Mouse (Mus musculus) heart, postnatal 0 days (tissue): ENCODE data around the gene Olfr221.

ENCODE experiments used
- CTCF ChIP-seq: IDR thresholded peaks from 2 replicates; pipeline ENCODE4 v1.5.1; 2016; ENCODE audit warnings: antibody characterized with exemption, control low read depth, low read depth
- EP300 ChIP-seq: IDR thresholded peaks from 2 replicates; pipeline ENCODE4 v1.6.1; 2016; ENCODE audit warnings: antibody characterized with exemption, low read depth

DNA sequence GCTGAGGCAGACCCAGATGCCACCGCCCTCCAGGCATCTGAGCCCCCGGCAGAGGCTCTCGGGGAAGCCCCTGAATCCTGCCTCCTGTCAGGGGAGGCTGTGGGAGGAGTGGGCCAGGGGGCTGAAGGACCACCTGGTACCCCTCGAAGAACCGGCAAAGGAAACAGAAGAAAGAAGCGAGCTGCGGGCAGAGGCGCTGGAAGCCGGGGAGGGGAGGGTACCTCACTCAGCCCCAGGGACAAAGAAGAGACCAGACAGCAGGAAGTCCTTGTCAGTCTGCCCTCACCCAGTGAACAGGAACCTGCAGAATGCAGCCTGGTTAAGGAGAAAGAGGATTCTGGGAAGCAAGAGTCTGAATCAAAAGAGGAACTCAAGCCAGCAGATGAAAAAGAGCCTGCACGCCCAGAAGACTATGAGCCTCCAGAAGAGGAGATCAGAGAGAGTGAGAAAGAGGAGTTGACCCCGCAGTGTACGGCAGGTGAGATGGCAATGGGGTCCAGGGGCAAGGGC, 52.7 kb downstream of the Olfr221 start:
- TF ChIP-seq CTCF (no peak), EP300 (no peak)
